Mouse (Mus musculus): ENCODE measurements around the gene Tbx15.
A peak's percentile ranks its signal among the peaks of the same experiment; 100 is the strongest.

The Tbx15 gene

DNA sequence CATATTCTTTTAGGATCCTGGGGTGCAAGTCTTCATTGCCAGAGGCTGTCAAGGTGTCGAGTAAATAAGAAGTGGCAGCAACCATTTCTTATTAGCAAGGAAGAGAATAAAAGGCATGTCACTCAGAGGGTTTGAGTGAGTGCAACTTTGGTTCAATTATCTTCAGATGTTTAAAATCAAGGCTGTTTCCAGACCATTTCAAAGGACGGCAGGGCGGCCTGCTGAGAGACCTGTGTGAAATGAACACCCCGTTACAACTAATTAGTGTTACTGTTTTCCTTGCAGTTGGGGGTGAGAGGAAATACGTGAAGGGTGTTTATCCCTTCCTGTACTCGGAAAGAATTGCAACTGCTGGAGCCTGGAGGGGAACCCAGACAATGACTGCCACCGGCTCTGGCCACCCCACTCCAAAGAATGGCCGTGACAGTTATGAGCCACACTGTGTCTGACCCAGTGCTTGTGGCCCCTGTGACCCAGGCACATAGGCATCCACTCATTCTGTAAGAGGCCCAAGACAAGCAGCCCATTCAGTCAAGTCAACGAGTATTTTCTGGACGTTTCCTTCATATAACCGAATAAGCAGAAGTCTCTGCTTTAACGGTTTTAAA, 37.9 kb downstream of the Tbx15 start:
- no peak for DNase-seq

DNA sequence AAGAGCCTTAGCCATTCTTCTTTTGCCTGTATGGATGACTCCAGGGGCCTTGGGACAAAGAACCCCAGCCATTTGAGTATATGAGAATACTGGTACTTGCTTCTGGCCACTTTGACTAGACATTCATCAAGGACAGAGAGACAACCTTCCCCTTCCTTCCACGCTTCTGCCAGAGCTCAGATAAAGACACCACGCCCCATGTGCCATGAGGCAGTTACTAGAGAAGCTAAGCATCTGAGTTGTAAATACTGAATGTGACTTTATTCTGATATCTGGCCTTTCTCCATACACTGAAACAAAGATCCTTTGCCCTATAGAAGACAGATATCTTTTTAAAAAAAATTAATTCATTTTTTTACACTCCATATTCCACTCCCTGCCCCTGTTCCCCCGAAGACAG, 39.5 kb downstream of the Tbx15 start:
- DNase-seq: no peak

DNA sequence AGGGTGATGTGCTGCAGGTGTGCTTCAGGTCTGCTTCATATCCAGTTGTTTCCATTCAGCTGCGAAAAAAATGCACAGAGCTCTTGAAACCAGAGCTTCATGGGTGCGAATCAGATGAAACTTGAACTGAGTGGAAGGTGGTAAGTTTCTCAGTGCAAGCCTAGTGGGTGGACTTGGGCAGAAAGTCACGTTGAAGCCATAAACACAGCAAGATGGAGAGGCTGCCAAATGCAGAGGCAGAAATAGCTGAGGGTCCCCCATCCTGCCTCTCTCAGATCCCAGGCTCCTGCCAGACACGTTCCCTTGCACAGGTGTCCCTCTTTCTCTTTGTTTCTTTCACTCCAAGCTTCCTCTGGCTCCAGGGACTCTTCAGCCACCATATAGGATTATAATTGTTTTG, 41.3 kb downstream of the Tbx15 start:
- no peak for DNase-seq

DNA sequence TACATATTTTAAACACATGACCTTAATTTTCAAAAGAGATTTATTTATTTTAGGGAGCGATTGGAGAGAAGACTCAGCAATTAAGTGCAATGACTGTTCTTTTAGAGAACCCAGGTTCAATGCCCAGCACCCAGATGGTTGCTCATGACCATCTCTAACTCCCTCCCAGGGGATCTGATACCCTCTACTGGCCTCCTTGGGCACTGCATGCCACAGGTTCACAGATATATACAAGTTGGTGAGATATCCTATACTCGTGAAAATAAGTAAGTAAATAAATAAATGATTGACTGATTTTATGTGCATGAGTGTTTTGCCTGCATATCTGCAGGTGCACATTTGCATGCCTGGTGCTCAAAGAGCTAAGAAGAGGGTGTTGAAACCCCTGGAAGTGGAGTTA, 48.1 kb downstream of the Tbx15 start:
- no peak for DNase-seq

DNA sequence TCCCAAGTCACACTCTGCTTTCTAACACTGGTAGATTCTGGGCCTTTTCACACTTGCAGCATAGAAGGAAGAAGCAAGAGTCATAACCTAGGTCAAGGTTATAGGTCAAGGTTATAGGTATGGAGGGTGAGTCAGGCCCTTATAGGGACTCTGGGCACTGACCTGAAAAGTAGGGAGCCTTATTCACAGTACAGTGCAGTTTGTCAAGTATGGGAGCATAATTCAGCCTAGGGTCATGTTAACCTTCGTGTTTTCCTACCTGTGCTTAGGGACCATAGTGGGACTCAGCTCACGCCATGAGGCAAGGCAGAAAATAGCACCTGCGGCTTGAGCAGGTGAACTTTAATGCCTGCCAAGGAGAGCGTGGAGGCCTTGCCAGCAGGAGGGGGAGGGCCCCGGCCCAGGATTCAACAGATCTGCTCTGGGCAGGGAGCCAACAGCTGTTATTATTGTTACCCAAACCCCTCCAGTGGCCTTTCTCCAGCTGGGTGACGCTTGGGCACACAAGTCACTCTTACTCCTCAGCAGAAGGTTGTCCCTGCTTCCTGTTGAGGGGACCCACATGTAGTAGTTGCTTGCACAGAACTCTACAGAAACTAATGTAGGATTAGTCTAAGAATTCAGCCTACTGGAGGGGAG, 50.0 kb downstream of the Tbx15 start:
- peak in 1 of 2 experiments; percentile 4 for DNase-seq

DNA sequence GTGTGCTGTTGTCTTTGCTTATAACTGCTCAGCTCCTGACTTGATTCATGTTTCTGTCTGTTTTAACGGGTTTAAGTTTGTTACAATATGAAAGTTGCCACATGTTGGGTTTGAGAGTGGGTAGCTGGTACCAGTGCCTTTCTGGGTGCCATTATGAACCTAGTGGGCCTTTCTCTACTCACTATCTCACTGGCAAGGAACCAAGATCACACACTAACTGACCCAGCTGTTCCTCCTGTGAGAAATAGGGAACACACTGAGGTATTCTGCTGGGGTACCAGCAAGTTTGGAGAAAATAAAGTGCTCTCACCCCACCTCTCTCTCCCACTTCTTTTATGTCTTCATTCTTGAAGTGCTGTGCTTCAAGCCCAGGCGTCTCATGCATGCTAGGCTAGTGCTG, 50.7 kb downstream of the Tbx15 start:
- no peak for DNase-seq

DNA sequence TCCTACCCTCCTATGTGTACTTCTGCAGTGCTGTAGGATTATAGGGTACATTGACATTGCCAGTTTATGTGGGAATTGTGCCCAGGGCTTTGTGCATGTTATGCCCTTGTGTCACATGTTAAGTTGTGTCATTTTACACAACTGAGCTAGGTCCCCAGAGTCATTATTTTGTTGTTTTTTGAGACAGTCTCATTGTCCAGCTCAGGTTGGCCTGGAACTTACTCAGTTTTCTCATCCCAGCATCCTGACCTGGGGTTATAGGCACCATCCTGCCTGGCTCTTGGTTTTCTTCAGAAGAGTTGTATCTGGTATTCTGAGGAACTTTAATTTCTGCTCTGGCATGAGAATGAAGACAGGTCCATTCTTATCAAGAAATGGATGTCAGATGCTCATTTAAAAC, 51.2 kb downstream of the Tbx15 start:
- no peak for DNase-seq

DNA sequence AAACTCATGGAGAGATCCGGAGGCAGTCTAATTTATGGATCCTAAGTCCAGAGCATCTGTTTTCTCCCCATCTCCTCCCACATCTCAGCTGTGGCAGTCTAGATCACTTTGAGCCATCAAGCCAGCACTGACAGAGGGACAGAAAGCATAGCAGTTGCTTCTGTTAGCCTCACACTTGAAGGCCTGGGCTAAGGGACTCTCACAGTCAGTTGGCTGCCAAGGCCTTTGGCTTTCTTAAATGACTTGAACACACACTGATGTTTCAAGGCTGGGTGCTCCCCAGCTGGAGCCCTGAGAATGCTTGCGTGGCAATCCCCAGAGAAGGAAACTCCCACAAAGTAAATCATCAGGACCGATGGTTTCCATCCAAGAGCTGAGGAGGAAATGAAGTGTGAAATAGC, 52.4 kb downstream of the Tbx15 start:
- no peak for DNase-seq

DNA sequence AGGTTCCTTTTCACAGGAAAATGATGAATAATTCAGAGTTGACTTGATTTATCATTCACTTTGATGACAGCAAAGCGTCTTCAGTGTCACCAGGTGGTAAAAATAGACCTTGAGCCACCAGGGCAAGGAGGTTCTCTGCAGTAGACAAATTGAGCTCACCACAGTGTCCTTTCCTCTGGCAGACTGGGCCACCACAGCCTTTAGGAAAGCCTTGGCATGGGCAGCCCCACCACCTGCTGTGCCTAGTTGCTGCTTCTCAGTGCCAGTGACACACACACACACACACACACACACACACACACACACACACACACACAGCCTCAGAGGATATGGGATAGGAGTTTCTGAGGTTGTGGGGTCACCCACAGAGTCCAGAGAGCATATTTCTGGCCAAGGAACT, 54.0 kb downstream of the Tbx15 start:
- peak; percentile 5 to 25 for DNase-seq

DNA sequence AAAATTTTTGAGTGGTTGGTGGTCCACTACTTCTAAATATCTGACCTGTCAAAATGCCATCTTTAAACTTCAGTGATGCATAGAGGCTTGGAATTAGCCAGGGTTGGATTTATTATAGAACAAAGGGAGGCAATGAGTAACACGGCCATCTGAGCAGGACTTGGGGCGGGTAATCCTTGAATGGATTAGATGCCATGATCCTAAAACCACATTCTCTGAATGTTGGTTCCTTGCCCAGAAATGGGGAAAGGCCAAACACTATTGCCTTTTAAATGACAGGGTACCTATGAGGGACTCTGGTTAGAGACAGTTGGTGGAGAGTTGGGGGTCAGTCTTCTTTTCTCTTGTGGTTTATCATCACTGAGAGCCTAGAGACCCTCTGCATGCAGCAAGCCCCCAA, 55.1 kb downstream of the Tbx15 start:
- DNase-seq: no peak

DNA sequence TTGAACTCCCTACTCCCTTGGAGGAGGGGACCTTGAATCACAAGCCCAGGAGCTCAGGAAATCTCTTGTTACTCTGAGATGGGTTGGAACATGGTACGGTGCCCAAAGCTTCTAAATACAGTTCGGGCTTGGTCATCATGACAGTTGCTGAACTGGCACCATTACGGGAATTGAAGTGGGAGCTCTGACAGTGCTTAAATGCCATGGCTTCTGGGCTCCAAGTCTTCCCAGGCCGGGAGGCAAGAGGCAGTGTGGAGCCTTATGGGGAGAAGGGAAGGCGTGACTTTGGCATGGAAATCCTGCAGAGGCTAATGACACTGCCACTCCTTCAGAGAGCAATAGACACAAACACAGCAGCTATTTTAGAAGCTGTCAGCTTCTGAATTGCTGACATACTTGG, 56.0 kb downstream of the Tbx15 start:
- no peak for DNase-seq

DNA sequence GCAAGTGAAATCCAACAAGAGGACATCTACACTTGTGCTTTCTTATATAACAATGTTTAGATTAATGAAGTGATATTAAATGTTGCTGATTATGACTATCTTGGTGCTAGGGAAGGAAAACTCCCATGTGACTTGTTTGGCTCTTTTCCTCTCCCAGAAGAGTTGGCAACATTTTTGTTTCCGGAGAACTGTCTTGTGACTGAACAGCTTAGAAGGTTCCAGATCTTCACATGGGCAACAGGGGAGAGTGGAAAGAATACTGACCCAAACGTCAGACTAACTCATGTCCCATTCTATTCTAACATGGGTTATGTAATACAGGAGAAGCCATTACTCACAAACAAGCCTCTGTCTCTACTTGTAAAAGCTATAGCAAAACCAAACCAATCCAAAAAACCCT, 60.7 kb downstream of the Tbx15 start:
- DNase-seq: no peak

DNA sequence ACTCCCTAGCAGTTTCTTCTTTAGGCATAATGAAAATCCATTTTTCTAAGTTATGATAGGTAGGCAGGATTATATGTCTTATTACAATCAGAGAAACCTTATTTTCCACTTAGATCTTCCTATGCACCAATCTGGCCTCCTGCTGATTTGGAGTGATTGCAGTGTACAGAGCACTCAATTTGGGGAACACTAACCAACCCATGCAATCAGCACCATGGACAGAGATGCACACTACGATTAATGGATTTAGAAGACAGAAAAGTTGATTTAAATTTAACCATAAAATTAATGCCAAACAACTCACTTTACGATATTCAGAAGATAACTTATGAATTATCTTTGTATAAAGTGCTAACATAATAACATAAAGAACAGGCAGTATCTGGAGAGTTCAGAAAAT, 70.7 kb downstream of the Tbx15 start:
- DNase-seq: no peak

DNA sequence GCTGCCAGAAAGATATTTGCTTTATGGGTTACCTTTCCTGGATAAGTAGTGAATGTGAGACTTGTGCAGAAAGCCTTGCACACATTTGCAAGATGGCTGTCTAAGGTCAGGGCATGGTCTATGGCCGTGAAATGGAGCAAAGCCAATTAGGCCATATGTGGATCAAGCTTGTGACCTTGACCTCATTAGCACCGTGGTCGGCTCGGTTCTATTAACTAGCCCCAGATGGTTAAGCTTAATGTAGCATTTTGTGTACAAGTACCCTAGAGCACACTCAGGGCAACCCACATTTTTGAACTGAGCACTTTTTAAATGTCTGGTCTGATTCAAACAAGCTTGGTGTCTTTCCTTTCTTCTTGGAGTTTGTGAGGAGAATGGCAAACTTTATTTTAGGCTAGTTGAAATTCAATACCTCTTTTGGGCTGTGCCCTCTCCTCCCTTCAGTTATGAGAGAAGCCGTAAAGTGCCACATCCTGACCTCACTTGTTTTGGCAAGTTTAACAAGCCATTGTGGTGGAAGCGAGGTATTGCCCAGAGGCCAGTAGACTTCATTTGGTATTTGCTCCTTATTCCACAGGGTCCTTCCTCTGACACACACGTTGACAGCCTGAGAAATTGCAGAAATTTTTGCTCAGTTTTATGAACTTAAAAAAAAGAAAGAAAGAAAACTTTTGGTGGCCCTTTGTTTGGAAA, 71.9 kb downstream of the Tbx15 start:
- no peak for DNase-seq

DNA sequence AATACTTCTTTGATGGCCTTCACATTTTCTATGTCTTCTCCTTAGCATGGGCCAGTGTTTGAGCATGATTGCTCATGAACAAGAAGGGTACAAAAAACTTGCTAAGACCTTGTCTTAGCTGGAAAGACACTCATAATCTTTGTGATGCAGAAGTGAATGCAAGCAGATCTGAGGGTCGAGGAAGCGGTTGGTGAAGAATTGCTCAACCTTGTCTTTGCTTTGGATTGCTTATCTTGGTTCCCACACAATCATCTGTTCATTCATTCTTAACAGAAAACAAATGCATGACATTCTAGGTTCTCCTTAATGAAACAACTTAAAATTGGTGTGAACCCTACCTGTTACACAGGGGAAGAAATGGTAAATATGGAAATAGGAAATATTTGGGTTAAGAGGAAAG, 82.2 kb downstream of the Tbx15 start:
- no peak for DNase-seq

DNA sequence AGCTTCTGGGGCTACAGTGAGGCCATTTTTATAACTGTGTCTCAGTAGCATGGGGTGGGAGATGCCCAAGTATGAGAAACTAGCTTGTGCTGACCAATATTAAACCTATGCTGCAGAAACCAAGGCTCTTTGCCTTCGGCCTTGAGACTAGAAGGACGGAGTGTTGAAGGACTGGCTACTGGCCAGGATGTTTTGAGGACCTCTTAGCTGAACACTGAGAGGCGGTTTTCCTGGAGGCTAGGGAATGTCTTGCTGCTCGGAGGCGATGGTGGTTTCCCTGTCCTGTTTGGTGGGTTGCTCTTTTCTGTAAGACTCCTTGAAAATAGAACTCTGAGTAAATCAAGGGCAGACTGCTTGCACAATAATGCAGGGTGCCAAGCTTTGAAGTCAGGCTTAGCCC, 89.1 kb downstream of the Tbx15 start:
- DNase-seq: no peak

DNA sequence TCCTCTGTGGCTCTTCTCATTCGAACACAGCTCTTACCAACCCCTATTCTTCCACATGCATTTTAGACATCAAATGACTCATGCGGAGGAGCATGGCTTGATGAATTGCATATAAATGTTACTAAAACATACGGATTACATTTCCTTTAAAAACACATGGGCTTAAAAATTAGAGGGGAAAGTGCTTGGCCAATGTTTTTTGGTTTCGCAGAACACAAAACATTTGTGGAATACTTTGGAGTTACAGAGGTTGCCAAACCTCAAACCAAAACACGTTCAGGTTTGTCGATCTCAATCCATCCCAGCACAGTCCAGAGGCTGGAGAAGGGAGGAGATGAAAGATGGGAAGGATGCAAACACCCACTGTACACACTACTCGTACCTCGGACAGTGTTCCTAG, 90.9 kb downstream of the Tbx15 start:
- no peak for DNase-seq

DNA sequence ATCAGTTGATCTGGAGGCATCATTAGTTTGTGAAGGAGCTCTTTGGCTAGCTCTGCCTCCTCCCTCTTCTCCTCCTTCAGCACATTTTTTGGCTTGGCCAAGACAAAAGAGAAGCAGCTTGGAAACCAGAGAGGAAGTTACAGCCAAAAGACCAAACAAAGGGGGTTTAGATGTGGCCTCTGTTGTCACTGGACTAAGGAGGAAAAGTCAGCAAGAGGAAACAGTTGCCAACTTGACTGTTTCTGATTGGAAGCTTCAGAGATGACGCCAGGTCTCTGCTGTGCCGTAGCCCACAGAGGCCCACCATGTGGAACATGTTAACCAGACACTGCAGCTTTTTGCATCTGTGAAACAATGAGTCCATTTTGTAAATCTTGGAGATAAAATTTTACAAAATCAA, 96.7 kb downstream of the Tbx15 start:
- DNase-seq: no peak

DNA sequence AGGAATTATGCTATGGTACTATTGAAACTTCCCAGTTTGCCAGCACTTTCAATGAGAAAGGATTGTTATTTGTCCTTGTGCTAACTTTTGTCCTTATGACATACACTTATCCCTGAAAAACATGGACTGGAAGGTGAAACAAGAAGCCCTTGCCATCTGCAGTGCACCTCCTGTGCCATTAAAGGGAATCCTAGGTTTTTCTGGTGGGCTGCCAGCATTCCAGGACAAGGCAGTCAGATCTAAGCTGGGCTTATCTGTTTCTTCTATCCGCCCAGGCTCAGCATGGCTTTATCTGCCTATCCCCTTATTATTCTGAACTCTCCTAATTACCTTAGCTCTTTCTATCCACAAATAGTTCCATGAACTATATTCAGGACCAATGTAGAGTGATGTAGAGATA, 98.6 kb downstream of the Tbx15 start:
- peak in 1 of 2 experiments; percentile 8 for DNase-seq

DNA sequence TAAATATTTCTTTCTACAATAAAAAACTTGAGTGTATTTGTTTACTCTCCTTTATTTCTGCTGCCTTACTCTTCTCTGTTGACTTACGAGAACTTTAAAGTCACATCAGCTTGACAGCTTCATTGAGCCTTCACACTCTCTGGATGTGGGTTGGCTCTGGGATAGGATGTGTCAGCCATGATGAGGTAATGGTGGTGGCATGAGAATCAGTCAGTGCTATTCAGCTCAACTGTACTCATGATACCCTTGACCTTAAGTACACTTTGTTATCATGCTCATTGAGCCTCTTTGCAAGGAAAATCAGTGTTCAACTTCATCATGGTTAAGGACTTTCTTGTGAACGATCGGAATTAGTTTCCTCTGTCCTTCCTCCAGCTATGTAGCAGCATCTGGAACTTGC, 99.8 kb downstream of the Tbx15 start:
- DNase-seq: no peak

DNA sequence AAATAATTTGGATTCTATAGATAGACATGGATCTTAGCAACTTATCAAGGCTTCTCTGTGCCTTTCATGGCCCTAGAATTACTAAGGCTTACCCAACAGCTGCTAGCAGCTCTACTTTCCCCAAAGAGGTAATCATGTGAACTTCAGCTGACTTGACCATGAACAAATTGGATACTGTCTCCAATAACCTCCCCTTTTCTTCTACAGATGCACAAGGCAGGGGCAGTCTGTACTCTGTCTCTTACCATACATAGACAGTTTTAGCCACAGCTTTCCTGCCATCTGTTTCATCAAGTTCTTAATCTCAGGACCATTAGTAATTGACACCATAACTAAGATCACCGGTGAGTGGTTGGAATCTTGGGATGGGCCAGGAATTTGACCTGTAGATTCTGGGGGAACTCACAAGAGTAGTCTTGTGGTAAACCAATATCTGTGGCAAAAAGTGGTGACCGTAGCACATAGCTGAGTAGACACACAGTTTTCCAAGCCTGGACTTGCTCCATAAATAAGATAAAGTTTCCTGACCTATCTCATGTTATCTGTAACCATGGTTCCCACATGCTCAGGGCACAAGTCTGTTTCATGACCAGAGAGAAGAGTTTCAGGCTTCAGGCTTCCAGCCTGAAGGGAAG, 139.6 kb downstream of the Tbx15 start:
- no peak for DNase-seq

DNA sequence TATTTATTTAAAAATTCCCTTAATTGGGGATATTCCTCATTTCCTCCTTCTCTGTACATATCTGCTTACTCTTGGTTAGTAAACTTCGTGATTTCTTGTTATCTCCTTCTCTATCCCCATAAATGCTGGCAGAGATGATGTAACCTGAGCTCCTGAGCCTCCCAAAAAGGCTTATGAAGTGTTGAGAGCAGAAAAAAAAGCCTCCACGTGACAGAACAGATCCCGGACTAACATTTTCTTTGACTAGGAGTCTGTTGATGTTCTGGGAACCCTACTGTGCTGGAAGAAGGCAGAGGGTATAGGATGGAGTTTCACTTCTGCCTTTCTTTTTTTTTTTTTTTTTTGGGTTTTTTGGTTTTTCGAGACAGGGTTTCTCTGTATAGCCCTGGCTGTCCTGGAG, 146.9 kb downstream of the Tbx15 start:
- no peak for DNase-seq
